Mouse (Mus musculus) liver, embryonic 11.5 days (tissue): ENCODE results near the gene Zdhhc22. TPM values are rescaled to one million over a fixed set of nuclear protein-coding genes. Genes with fewer than 3 reads are reported as not detected.

Experiments used
- ATAC-seq: fragments of 200-750 bp; cut with Nextera tagmentation; replicated peaks from 2 replicates; pipeline ENCODE4 v1.8.0; 2017; ENCODE audit warnings: moderate number of reproducible peaks, mild to moderate bottlenecking, moderate TSS enrichment, moderate library complexity; ENCODE audit not compliant: low FRiP score
- DNase-seq: peaks from one replicate; pipeline ENCODE4 v3.0.0-alpha.2; 2017; ENCODE audit warnings: low spot score
- H3K27ac ChIP-seq: fragments of 300-500 bp; sonication (generic); 2 replicates; pipeline ENCODE4 v1.5.1; 2014; ENCODE audit warnings: mild to moderate bottlenecking, low read depth, low read length, control low read depth
- H3K27me3 ChIP-seq: fragments of 300-500 bp; sonication (generic); replicated peaks from 2 replicates; pipeline ENCODE4 v1.6.1; 2014; ENCODE audit warnings: low read length, mixed read lengths; ENCODE audit not compliant: control insufficient read depth, insufficient read depth
- H3K36me3 ChIP-seq: fragments of 300-500 bp; sonication (generic); 2 replicates; pipeline ENCODE4 v1.6.1; 2014; ENCODE audit warnings: mild to moderate bottlenecking, low read length, moderate library complexity, mixed read lengths; ENCODE audit not compliant: control insufficient read depth, insufficient read depth
- H3K4me1 ChIP-seq: fragments of 300-500 bp; sonication (generic); replicated peaks from 2 replicates; pipeline ENCODE4 v1.6.1; 2014; ENCODE audit warnings: low read length, mixed read lengths; ENCODE audit not compliant: control insufficient read depth, insufficient read depth
- H3K4me2 ChIP-seq: fragments of 300-500 bp; sonication (generic); 2 replicates; pipeline ENCODE4 v1.6.1; 2014; ENCODE audit warnings: mild to moderate bottlenecking, control low read depth, moderate library complexity
- H3K4me3 ChIP-seq: fragments of 300-500 bp; sonication (generic); 2 replicates; pipeline ENCODE4 v1.5.1; 2014; ENCODE audit warnings: low read depth, low read length, control low read depth
- H3K9ac ChIP-seq: fragments of 300-500 bp; sonication (generic); 2 replicates; pipeline ENCODE4 v1.6.1; 2014; ENCODE audit warnings: low read depth, low read length, control low read depth
- H3K9me3 ChIP-seq: fragments of 300-500 bp; sonication (generic); 2 replicates; pipeline ENCODE4 v1.6.1; 2016; ENCODE audit warnings: low read length, inconsistent platforms, mixed read lengths; ENCODE audit not compliant: control insufficient read depth
- WGBS: fragments of 180-500 bp; shearing (Covaris S2); extraction: QIAGEN DNeasy Blood & Tissue Kit; methylation state at CpG from one replicate; pipeline ENCODE4 v1.1.7; 2014; 5-methylcytosine and 5-hydroxymethylcytosine counted together
- polyA plus RNA-seq: library from polyadenylated mRNA; unstranded; fragments of >200 nt; fragmentation: Nextera tagmentation; extraction: Ambion mirVana; gene quantifications from 2 replicates; pipeline ENCODE4 v1.2.1, GENCODE M21; 2014

The Zdhhc22 gene
- polyA plus RNA-seq, 1 experiment from 2014 or later: 0.05 TPM

DNA sequence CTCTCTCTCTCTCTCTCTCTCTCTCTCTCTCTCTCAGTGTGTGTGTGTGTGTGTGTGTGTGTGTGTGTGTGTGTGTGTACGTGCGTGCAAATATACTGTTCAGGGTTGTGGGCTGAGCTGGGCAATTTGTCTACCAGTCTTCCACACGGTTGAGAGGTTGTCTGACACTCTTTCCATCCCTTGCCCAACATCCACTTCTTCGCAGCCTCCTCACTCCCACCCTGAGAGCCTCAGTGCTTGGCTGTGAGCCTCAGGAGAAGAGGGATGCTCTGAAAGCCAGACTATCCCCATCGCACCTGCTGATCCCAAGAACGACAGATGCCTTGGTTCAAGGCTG lies 10.6 kb upstream of the Zdhhc22 start:
- no peaks in the 10 kb centered on the region for H3K27me3 ChIP-seq
- H3K9ac ChIP-seq: no peak overlapping the region
- no peak overlapping the region for H3K4me3 ChIP-seq
- DNase-seq: no peak
- no peak overlapping the region for H3K4me2 ChIP-seq
- no peak overlapping the region for H3K27ac ChIP-seq
- 46% methylated on average over 6 of the region's 6 CpGs for WGBS
- H3K9me3 ChIP-seq: no peaks in the 10 kb centered on the region
- no peak for ATAC-seq
- no peaks in the 10 kb centered on the region for H3K4me1 ChIP-seq
- H3K36me3 ChIP-seq: no peaks in the 10 kb centered on the region

DNA sequence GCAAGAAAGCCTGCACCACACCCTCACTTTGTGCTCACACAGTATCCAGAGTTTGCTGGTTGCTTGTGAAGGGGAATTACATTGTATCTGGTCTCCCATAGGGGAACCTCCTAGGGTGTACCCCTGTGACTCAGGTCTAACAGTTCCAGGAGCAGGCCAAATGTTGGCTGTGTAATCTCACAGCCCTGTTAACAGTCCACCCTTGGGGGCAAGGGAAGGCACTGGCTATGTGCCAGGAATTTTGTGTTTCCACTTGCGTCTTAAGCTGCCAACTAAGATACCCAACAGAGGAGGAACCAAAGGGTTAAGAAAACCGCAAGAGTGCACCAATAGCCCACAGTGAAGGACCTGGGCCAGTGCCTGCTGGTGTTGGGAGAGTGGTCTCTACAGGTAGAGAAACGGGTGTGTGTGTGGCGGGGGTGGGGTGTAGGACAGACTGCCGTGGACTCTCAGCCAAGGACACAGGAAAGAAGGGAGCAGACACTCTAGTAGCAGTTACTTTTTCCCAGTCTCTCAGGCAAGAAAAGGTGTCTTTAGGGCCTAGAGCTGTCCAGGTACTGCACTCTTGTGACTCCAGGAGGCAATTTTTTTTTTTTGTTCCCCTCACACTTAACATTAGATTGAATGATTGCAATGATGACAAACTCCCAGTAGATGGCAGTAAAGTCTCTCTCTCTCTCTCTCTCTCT lies 10.1 kb upstream of the Zdhhc22 start:
- DNase-seq: no peak
- no peak overlapping the region for H3K27ac ChIP-seq
- H3K9ac ChIP-seq: no peak overlapping the region
- no peak overlapping the region for H3K4me3 ChIP-seq
- H3K36me3 ChIP-seq: no peaks in the 10 kb centered on the region
- H3K4me1 ChIP-seq: no peaks in the 10 kb centered on the region
- WGBS: 67% methylated on average over 5 of the region's 5 CpGs
- no peaks in the 10 kb centered on the region for H3K27me3 ChIP-seq
- H3K4me2 ChIP-seq: no peak overlapping the region
- H3K9me3 ChIP-seq: no peaks in the 10 kb centered on the region
- ATAC-seq: no peak

DNA sequence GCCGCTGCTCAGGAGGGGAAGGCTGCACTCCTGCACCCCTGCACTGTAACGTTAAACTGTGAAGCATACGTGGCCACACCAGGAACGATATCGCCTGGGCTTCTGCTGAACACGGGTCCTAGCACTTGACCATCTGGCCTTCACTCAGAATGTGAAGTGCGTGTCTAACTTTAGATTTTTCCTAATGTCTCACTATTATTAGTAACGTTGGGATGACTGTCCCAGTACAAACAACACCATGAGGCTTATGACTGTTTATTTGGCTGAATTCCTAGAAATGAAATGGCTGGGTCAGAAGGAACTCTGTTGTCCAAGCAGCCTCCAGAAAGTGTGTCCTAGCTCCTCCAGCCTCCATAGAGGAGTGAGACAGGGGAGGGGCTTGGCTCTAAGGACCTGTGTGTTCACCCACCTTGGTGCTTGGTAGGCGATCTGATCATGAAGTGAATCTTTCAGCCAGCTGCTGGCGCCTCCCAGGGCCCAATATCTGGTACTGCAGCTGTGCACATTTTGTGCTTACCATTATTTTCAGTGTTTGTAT lies 9.1 kb upstream of the Zdhhc22 start:
- no peak overlapping the region for H3K9ac ChIP-seq
- ATAC-seq (no peak), DNase-seq (no peak)
- H3K4me2 ChIP-seq: no peak overlapping the region
- H3K4me1 ChIP-seq: no peaks in the 10 kb centered on the region
- no peaks in the 10 kb centered on the region for H3K9me3 ChIP-seq
- no peaks in the 10 kb centered on the region for H3K36me3 ChIP-seq
- 64% methylated on average over 10 of the region's 10 CpGs for WGBS
- no peak overlapping the region for H3K4me3 ChIP-seq
- H3K27ac ChIP-seq: no peak overlapping the region
- no peaks in the 10 kb centered on the region; the same call in 1 of the 2 replicates for H3K27me3 ChIP-seq

DNA sequence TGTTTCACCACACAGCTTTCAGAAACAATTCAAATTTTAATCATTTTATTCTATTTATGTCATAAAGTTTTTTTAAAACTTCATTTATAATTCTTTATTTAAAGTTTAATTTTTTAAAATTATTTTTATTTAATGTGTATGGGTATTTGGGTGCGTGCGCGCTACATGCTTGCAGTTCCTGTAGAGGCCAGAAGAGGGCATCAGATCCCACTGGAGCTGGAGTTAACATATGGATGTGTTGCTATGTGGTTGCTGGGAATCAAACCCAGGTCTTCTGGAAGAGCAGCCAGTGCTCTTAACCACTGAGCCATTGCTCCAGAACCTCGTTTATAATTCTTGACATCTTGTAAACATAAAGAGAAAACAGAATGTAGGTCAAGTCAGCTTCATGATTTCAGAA lies 8.5 kb upstream of the Zdhhc22 start:
- Histone ChIP-seq H3K4me2 (no peak overlapping the region), H3K27ac (no peak overlapping the region), H3K4me1 (no peaks in the 10 kb centered on the region), H3K36me3 (no peaks in the 10 kb centered on the region), H3K9me3 (no peaks in the 10 kb centered on the region), H3K4me3 (no peak overlapping the region), H3K9ac (no peak overlapping the region), H3K27me3 (no peaks in the 10 kb centered on the region; the same call in 1 of the 2 replicates)
- 71% methylated on average over 4 of the region's 4 CpGs for WGBS
- no peak for DNase-seq
- ATAC-seq: no peak

DNA sequence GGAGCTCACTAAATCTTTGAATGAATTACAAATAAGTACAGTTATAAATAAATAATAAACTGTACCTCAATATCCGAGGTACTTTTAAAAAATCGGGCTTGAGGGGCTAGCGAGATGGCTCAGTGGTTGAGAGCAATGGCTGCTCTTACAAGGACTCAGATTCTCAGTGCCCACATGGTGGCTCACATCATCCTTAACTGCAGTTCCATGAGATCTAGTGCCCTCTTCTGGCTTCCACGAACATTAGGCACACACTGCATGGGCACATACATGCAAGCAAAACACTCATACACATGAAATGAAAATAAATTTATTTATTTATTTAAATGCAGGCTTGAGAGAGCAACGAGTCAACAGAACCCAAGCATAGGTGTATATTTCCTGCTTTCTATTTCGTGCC lies 5.7 kb upstream of the Zdhhc22 start:
- H3K36me3 ChIP-seq: no peaks in the 10 kb centered on the region
- no peak overlapping the region for H3K4me3 ChIP-seq
- ATAC-seq: no peak
- H3K9ac ChIP-seq: no peak overlapping the region
- no peaks in the 10 kb centered on the region for H3K9me3 ChIP-seq
- 65% methylated on average over 6 of the region's 6 CpGs for WGBS
- DNase-seq: no peak
- H3K27ac ChIP-seq: no peak overlapping the region
- H3K27me3 ChIP-seq: peaks cover 11% of the 10 kb centered on the region
- H3K4me1 ChIP-seq: no peaks in the 10 kb centered on the region
- H3K4me2 ChIP-seq: no peak overlapping the region

DNA sequence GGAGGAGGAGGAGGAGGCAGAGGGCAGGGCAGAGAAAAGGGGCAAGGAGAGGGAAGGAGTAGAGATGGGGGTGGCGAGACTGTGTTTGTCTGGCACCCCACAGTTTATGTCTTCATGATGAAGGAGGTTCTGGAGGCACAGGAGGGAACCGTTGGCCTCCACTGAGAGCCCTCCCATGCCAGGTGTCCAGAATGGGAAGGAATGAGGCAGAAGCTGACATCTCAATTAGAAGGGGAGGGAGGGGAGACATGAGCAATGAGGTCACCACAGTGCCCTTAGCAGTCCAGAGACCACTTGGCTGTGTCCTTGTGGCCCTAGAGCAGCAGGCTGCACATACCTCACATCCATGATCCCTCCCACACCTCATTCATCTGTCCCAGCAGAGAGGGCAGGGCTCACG lies 4.5 kb upstream of the Zdhhc22 start:
- DNase-seq (no peak), ATAC-seq (no peak)
- Histone ChIP-seq H3K36me3 (no peaks in the 10 kb centered on the region), H3K4me1 (peaks cover 2% of the 10 kb centered on the region; the same call in 1 of the 2 replicates), H3K27ac (no peak overlapping the region), H3K9ac (no peak overlapping the region), H3K9me3 (no peaks in the 10 kb centered on the region), H3K4me3 (no peak overlapping the region), H3K27me3 (peaks cover 23% of the 10 kb centered on the region), H3K4me2 (no peak overlapping the region)
- WGBS: 54% methylated on average over 3 of the region's 3 CpGs

DNA sequence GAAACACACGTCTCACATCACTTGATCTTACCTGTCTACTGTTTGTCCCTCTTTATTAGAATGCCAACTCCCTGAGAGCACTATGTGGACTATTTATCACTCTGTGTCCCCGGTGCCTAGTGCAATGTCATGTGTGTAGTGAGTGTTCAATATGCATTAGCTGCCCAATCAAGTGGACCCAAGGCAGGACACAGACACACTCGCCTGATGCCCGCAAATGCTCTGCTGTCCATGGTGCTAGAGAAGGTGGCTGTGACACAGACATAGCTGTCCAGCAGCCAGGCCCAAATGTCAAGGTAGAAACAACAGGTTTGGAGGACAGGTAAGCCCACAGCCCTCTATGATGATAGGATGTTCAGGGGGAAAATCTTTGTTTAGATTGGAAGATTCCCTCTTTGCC lies 3.9 kb upstream of the Zdhhc22 start:
- no peak overlapping the region for H3K9ac ChIP-seq
- 40% methylated on average over 4 of the region's 4 CpGs for WGBS
- no peaks in the 10 kb centered on the region for H3K9me3 ChIP-seq
- no peak overlapping the region for H3K27ac ChIP-seq
- H3K4me3 ChIP-seq: no peak overlapping the region
- H3K27me3 ChIP-seq: peaks cover 29% of the 10 kb centered on the region
- H3K4me1 ChIP-seq: peaks cover 6% of the 10 kb centered on the region; the same call in 1 of the 2 replicates
- H3K4me2 ChIP-seq: no peak overlapping the region
- H3K36me3 ChIP-seq: no peaks in the 10 kb centered on the region
- DNase-seq (no peak), ATAC-seq (no peak)

DNA sequence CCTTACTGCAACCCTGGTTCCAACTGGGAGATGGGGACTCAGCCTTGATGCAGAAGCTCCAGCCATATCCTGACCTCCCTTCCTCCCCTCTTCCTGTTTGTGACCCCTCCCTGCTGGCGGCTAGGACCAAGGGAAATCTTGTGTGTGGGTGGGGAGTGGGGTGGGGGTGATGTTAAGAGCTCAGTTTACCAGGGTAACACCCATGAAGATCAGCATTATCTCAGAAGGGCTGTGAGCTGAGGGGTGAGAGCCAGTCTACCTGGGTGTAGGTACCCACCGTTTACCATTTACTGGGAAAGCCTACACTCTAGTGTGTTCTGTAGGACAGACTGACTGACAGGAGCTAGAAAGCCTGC lies 503 bp upstream of the Zdhhc22 start:
- peaks cover 58% of the 10 kb centered on the region for H3K27me3 ChIP-seq
- H3K27ac ChIP-seq: no peak overlapping the region
- H3K9ac ChIP-seq: no peak overlapping the region
- no peak for DNase-seq
- no peaks in the 10 kb centered on the region for H3K9me3 ChIP-seq
- no peak overlapping the region for H3K4me3 ChIP-seq
- WGBS: 42% methylated on average over 2 of the region's 2 CpGs
- no peaks in the 10 kb centered on the region for H3K36me3 ChIP-seq
- H3K4me1 ChIP-seq: peaks cover 6% of the 10 kb centered on the region; the same call in 1 of the 2 replicates
- ATAC-seq: no peak
- no peak overlapping the region for H3K4me2 ChIP-seq

DNA sequence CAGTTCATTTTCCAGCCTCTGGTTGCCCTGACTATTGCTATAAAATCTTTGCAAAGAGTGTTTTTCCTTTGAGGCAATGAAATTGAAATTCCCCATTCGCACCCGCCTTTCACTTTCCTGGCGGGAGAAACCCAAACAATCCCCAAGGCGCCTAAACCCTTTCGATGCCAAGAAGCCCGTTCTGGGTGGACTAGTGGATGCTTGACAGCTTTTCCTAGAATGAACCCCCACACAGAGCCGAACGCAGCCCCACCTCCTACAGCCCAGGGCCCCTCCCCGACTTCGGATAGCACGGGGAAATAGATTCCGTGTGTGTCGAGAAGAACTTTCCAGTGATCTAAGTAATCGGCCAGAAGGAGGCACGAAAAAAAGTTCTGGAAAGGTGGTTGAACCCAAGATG lies 852 bp downstream of the Zdhhc22 start:
- Histone ChIP-seq H3K36me3 (no peaks in the 10 kb centered on the region), H3K9me3 (no peaks in the 10 kb centered on the region), H3K9ac (no peak overlapping the region), H3K27ac (no peak overlapping the region), H3K4me3 (no peak overlapping the region), H3K4me2 (no peak overlapping the region), H3K4me1 (peaks cover 6% of the 10 kb centered on the region; the same call in 1 of the 2 replicates), H3K27me3 (peaks cover 64% of the 10 kb centered on the region)
- WGBS: 9% methylated on average over 15 of the region's 15 CpGs
- no peak for ATAC-seq
- no peak for DNase-seq
